Mouse (Mus musculus) neural tube, embryonic 12.5 days (tissue): Measurements from ENCODE around the gene Tmprss15. TPM values are rescaled to one million over a fixed set of nuclear protein-coding genes. Genes with fewer than 3 reads are reported as not detected.

Experiments
- ATAC-seq: fragments of 200-750 bp; cut with Nextera tagmentation; 2 replicates; pipeline ENCODE4 v1.8.0; 2017; ENCODE audit warnings: low read depth, mild to moderate bottlenecking, moderate TSS enrichment, moderate library complexity; ENCODE audit not compliant: low FRiP score
- H3K27ac ChIP-seq: fragments of 300-500 bp; sonication (generic); 2 replicates; pipeline ENCODE4 v1.5.1; 2016
- H3K27me3 ChIP-seq: fragments of 300-500 bp; sonication (generic); replicated peaks from 2 replicates; pipeline ENCODE4 v1.6.1; 2016; ENCODE audit warnings: mild to moderate bottlenecking
- H3K36me3 ChIP-seq: fragments of 300-500 bp; sonication (generic); 2 replicates; pipeline ENCODE4 v1.6.1; 2016; ENCODE audit warnings: mild to moderate bottlenecking
- H3K4me1 ChIP-seq: fragments of 300-500 bp; sonication (generic); 2 replicates; pipeline ENCODE4 v1.6.1; 2016
- H3K4me2 ChIP-seq: fragments of 300-500 bp; sonication (generic); replicated peaks from 2 replicates; pipeline ENCODE4 v1.6.1; 2016; ENCODE audit warnings: mild to moderate bottlenecking
- H3K4me3 ChIP-seq: fragments of 300-500 bp; sonication (generic); 2 replicates; pipeline ENCODE4 v1.5.1; 2016
- H3K9ac ChIP-seq: fragments of 300-500 bp; sonication (generic); 2 replicates; pipeline ENCODE4 v1.6.1; 2016; ENCODE audit warnings: mild to moderate bottlenecking
- H3K9me3 ChIP-seq: fragments of 300-500 bp; sonication (generic); 2 replicates; pipeline ENCODE4 v1.6.1; 2016; ENCODE audit warnings: mild to moderate bottlenecking
- WGBS: fragments of 180-500 bp; shearing (Covaris S2); methylation state at CpG from one replicate; pipeline ENCODE4 v1.1.7; 2016; 5-methylcytosine and 5-hydroxymethylcytosine counted together
- polyA plus RNA-seq: library from polyadenylated mRNA; unstranded; fragments of >200 nt; fragmentation: Nextera tagmentation; extraction: Ambion mirVana; gene quantifications from 2 replicates; pipeline ENCODE4 v1.2.1, GENCODE M21; 2016

The Tmprss15 gene
- not detected in 2 replicates for polyA plus RNA-seq

- ATAC-seq = no peak
- H3K27me3 ChIP-seq = no peaks in the 10 kb centered on the region
- H3K4me1 ChIP-seq = no peaks in the 10 kb centered on the region
- no peak within 1 kb of the TSS for H3K4me3 ChIP-seq
- no peak within 1 kb of the TSS for H3K27ac ChIP-seq
- H3K9me3 ChIP-seq = no peaks in the 10 kb centered on the region
- H3K4me2 ChIP-seq = no peak within 1 kb of the TSS
- no peaks in the 10 kb centered on the region for H3K36me3 ChIP-seq
- WGBS = 92% methylated on average over 4 of the region's 4 CpGs
- no peak within 1 kb of the TSS for H3K9ac ChIP-seq
Observed at GRCm38 (mm10) chr16:79090997-79091396, at the start of gene Tmprss15. Gene Tmprss15, minus strand, starts transcription at chr16:79091097.

GRCm38 (mm10) chr16:79114879-79115278, 24.0 kb upstream of the Tmprss15 start:
- Histone ChIP-seq H3K4me1 (no peaks in the 10 kb centered on the region), H3K27me3 (no peaks in the 10 kb centered on the region), H3K4me3 (no peak overlapping the region), H3K4me2 (no peak overlapping the region), H3K27ac (no peak overlapping the region), H3K36me3 (no peaks in the 10 kb centered on the region), H3K9me3 (no peaks in the 10 kb centered on the region), H3K9ac (no peak overlapping the region)
- ATAC-seq = no peak
- WGBS = 82% methylated on average over 1 of the region's 1 CpGs

- no peak overlapping the region for H3K27ac ChIP-seq
- H3K4me1 ChIP-seq = no peaks in the 10 kb centered on the region
- no peak overlapping the region for H3K4me3 ChIP-seq
- H3K27me3 ChIP-seq = no peaks in the 10 kb centered on the region
- no peak overlapping the region for H3K4me2 ChIP-seq
- H3K9me3 ChIP-seq = no peaks in the 10 kb centered on the region
- no peak for ATAC-seq
- 58% methylated on average over 1 of the region's 1 CpGs for WGBS
- H3K9ac ChIP-seq = no peak overlapping the region
- no peaks in the 10 kb centered on the region for H3K36me3 ChIP-seq
Observed at GRCm38 (mm10) chr16:79109516-79109915, 18.6 kb upstream of the Tmprss15 start.

- WGBS = 86% methylated on average over 5 of the region's 5 CpGs
- Histone ChIP-seq H3K9ac (no peak overlapping the region), H3K4me3 (no peak overlapping the region), H3K36me3 (no peaks in the 10 kb centered on the region), H3K9me3 (no peaks in the 10 kb centered on the region), H3K27ac (no peak overlapping the region), H3K4me2 (no peak overlapping the region), H3K27me3 (no peaks in the 10 kb centered on the region), H3K4me1 (no peaks in the 10 kb centered on the region)
- ATAC-seq = no peak
Observed at GRCm38 (mm10) chr16:79108969-79109368, 18.1 kb upstream of the Tmprss15 start.

GRCm38 (mm10) chr16:79100325-79100724, 9.4 kb upstream of the Tmprss15 start:
- no peak overlapping the region for H3K9ac ChIP-seq
- no peaks in the 10 kb centered on the region for H3K36me3 ChIP-seq
- H3K9me3 ChIP-seq = no peaks in the 10 kb centered on the region
- no peak overlapping the region for H3K4me2 ChIP-seq
- WGBS = 89% methylated on average over 2 of the region's 2 CpGs
- no peak for ATAC-seq
- H3K27ac ChIP-seq = no peak overlapping the region
- H3K27me3 ChIP-seq = no peaks in the 10 kb centered on the region
- H3K4me1 ChIP-seq = no peaks in the 10 kb centered on the region
- H3K4me3 ChIP-seq = no peak overlapping the region

GRCm38 (mm10) chr16:79098321-79098720, 7.4 kb upstream of the Tmprss15 start:
- no peak overlapping the region for H3K4me3 ChIP-seq
- no peaks in the 10 kb centered on the region for H3K27me3 ChIP-seq
- H3K27ac ChIP-seq = no peak overlapping the region
- H3K36me3 ChIP-seq = no peaks in the 10 kb centered on the region
- no peaks in the 10 kb centered on the region for H3K9me3 ChIP-seq
- 92% methylated on average over 2 of the region's 2 CpGs for WGBS
- H3K9ac ChIP-seq = no peak overlapping the region
- no peak overlapping the region for H3K4me2 ChIP-seq
- no peaks in the 10 kb centered on the region for H3K4me1 ChIP-seq
- ATAC-seq = no peak

- 86% methylated on average over 6 of the region's 6 CpGs for WGBS
- H3K4me3 ChIP-seq = no peak overlapping the region
- H3K27ac ChIP-seq = no peak overlapping the region
- no peaks in the 10 kb centered on the region for H3K27me3 ChIP-seq
- no peaks in the 10 kb centered on the region for H3K4me1 ChIP-seq
- no peaks in the 10 kb centered on the region for H3K36me3 ChIP-seq
- ATAC-seq = no peak
- H3K9me3 ChIP-seq = no peaks in the 10 kb centered on the region
- H3K9ac ChIP-seq = no peak overlapping the region
- H3K4me2 ChIP-seq = no peak overlapping the region
Observed at GRCm38 (mm10) chr16:79086550-79086949, 4.3 kb downstream of the Tmprss15 start.

GRCm38 (mm10) chr16:79063848-79064247, 27.0 kb downstream of the Tmprss15 start:
- 98% methylated on average over 1 of the region's 1 CpGs for WGBS
- H3K27me3 ChIP-seq = no peaks in the 10 kb centered on the region
- H3K4me1 ChIP-seq = no peaks in the 10 kb centered on the region
- H3K27ac ChIP-seq = no peak overlapping the region
- no peaks in the 10 kb centered on the region for H3K9me3 ChIP-seq
- H3K9ac ChIP-seq = no peak overlapping the region
- H3K4me2 ChIP-seq = no peak overlapping the region
- ATAC-seq = no peak
- H3K36me3 ChIP-seq = no peaks in the 10 kb centered on the region
- H3K4me3 ChIP-seq = no peak overlapping the region

GRCm38 (mm10) chr16:79058775-79059558, 31.9 kb downstream of the Tmprss15 start:
- no peak overlapping the region for H3K4me2 ChIP-seq
- no peaks in the 10 kb centered on the region for H3K36me3 ChIP-seq
- H3K4me1 ChIP-seq = no peaks in the 10 kb centered on the region
- no peak overlapping the region for H3K27ac ChIP-seq
- no peaks in the 10 kb centered on the region for H3K9me3 ChIP-seq
- H3K27me3 ChIP-seq = no peaks in the 10 kb centered on the region
- no peak overlapping the region for H3K4me3 ChIP-seq
- ATAC-seq = no peak
- WGBS = 67% methylated on average over 12 of the region's 12 CpGs
- no peak overlapping the region for H3K9ac ChIP-seq

GRCm38 (mm10) chr16:79032593-79032992, 58.3 kb downstream of the Tmprss15 start:
- H3K4me1 ChIP-seq = no peaks in the 10 kb centered on the region
- H3K27me3 ChIP-seq = no peaks in the 10 kb centered on the region
- no peak for ATAC-seq
- H3K9ac ChIP-seq = no peak overlapping the region
- no peak overlapping the region for H3K27ac ChIP-seq
- H3K4me3 ChIP-seq = no peak overlapping the region
- H3K36me3 ChIP-seq = no peaks in the 10 kb centered on the region
- H3K4me2 ChIP-seq = no peak overlapping the region
- no peaks in the 10 kb centered on the region for H3K9me3 ChIP-seq
- 40% methylated on average over 2 of the region's 2 CpGs for WGBS

GRCm38 (mm10) chr16:79002812-79003211, 88.1 kb downstream of the Tmprss15 start:
- no peaks in the 10 kb centered on the region for H3K36me3 ChIP-seq
- 82% methylated on average over 2 of the region's 2 CpGs for WGBS
- H3K9ac ChIP-seq = no peak overlapping the region
- no peak overlapping the region for H3K27ac ChIP-seq
- no peaks in the 10 kb centered on the region for H3K4me1 ChIP-seq
- ATAC-seq = no peak
- no peaks in the 10 kb centered on the region for H3K9me3 ChIP-seq
- H3K4me2 ChIP-seq = no peak overlapping the region
- H3K27me3 ChIP-seq = no peaks in the 10 kb centered on the region
- H3K4me3 ChIP-seq = no peak overlapping the region

- no peak for ATAC-seq
- H3K27ac ChIP-seq = no peak overlapping the region
- no peak overlapping the region for H3K9ac ChIP-seq
- no peaks in the 10 kb centered on the region for H3K9me3 ChIP-seq
- H3K4me3 ChIP-seq = no peak overlapping the region
- H3K36me3 ChIP-seq = no peaks in the 10 kb centered on the region
- H3K4me1 ChIP-seq = no peaks in the 10 kb centered on the region
- WGBS = 89% methylated on average over 9 of the region's 9 CpGs
- H3K27me3 ChIP-seq = no peaks in the 10 kb centered on the region
- H3K4me2 ChIP-seq = no peak overlapping the region
Observed at GRCm38 (mm10) chr16:79001679-79002078, 89.2 kb downstream of the Tmprss15 start.

GRCm38 (mm10) chr16:78976384-78976783, 114.5 kb downstream of the Tmprss15 start:
- H3K9ac ChIP-seq = no peak overlapping the region
- 81% methylated on average over 8 of the region's 8 CpGs for WGBS
- no peaks in the 10 kb centered on the region for H3K4me1 ChIP-seq
- no peak overlapping the region for H3K27ac ChIP-seq
- no peak overlapping the region for H3K4me2 ChIP-seq
- no peaks in the 10 kb centered on the region for H3K9me3 ChIP-seq
- H3K36me3 ChIP-seq = no peaks in the 10 kb centered on the region
- no peaks in the 10 kb centered on the region for H3K27me3 ChIP-seq
- ATAC-seq = no peak
- no peak overlapping the region for H3K4me3 ChIP-seq
